Mouse (Mus musculus) spleen, postnatal 4 days (tissue): ENCODE results near the gene Glt6d1.

Experiments
- DNase-seq, 2 experiments: peaks; one replicate each; pipeline ENCODE4 v3.0.0; 2022; ENCODE audit warnings: low spot score in 2 of 2

Gene Glt6d1

GRCm38 (mm10) chr2:25797635-25798034 is 18.0 kb downstream of the Glt6d1 start:
- DNase-seq = no peak

GRCm38 (mm10) chr2:25789092-25789491 is 26.6 kb downstream of the Glt6d1 start:
- no peak for DNase-seq

- no peak for DNase-seq
These were observed 29.9 kb downstream of the Glt6d1 start for GRCm38 (mm10) chr2:25785573-25786322.

- no peak for DNase-seq
These were observed 33.7 kb downstream of the Glt6d1 start, which contains the start of gene Gm13539 for GRCm38 (mm10) chr2:25781957-25782356. Gene Gm13539, plus strand, starts transcription at chr2:25782257.

GRCm38 (mm10) chr2:25780921-25781320 is 34.7 kb downstream of the Glt6d1 start:
- no peak for DNase-seq

- DNase-seq = no peak
These were observed 36.6 kb downstream of the Glt6d1 start for GRCm38 (mm10) chr2:25779076-25779475.

- no peak for DNase-seq
These were observed 38.9 kb downstream of the Glt6d1 start, which contains the start of gene Lcn11 for GRCm38 (mm10) chr2:25776717-25777116. Gene Lcn11, plus strand, starts transcription at chr2:25777017.

- no peak for DNase-seq
These were observed 39.7 kb downstream of the Glt6d1 start for GRCm38 (mm10) chr2:25775991-25776390.

- DNase-seq = no peak
These were observed 41.0 kb downstream of the Glt6d1 start for GRCm38 (mm10) chr2:25774640-25775039.

- DNase-seq = no peak
These were observed 42.1 kb downstream of the Glt6d1 start for GRCm38 (mm10) chr2:25773507-25773906.

- no peak for DNase-seq
These were observed 47.9 kb downstream of the Glt6d1 start for GRCm38 (mm10) chr2:25767764-25768163.

- no peak for DNase-seq
These were observed 50.4 kb downstream of the Glt6d1 start, which contains the start of gene Lcn3 for GRCm38 (mm10) chr2:25765269-25765668. Gene Lcn3, plus strand, starts transcription at chr2:25765569.

- DNase-seq = no peak
These were observed 57.5 kb downstream of the Glt6d1 start for GRCm38 (mm10) chr2:25758064-25758625.

GRCm38 (mm10) chr2:25754201-25754600 is 61.4 kb downstream of the Glt6d1 start:
- DNase-seq = peak in 1 of 2 experiments; percentile 20
